Mouse (Mus musculus) embryonic fibroblast, embryonic 13.5 days (primary cell): Measurements from ENCODE around the gene Frmd6.

ENCODE experiments used
- CTCF ChIP-seq: IDR thresholded peaks from 2 replicates; pipeline ENCODE4 v1.5.1; 2011; ENCODE audit warnings: mild to moderate bottlenecking, control low read depth, low read length, moderate library complexity, borderline replicate concordance; ENCODE audit not compliant: insufficient read depth
- POLR2A ChIP-seq: IDR thresholded peaks from 2 replicates; pipeline ENCODE4 v1.6.1; 2011; ENCODE audit warnings: low read depth, mild to moderate bottlenecking, control low read depth, low read length, moderate library complexity

DNA sequence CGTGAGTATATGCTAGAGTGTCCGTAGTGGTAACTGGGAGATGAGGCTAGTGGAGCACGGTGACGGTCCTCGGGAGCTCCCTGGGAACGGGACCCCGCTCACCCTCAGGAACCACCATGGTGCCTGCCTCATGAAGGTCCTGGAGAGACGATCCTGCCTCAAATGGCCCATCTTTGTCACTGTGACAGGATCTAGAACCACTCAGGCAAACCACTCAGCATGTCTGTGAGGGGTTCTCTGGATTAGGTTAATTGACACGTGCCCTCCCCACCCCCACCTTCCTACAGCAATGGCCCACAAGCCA lies 43.6 kb downstream of the Frmd6 start:
- TF ChIP-seq CTCF: no peak
- TF ChIP-seq POLR2A: no peak
